Mouse (Mus musculus): ENCODE data around the gene Erc2.

DNA sequence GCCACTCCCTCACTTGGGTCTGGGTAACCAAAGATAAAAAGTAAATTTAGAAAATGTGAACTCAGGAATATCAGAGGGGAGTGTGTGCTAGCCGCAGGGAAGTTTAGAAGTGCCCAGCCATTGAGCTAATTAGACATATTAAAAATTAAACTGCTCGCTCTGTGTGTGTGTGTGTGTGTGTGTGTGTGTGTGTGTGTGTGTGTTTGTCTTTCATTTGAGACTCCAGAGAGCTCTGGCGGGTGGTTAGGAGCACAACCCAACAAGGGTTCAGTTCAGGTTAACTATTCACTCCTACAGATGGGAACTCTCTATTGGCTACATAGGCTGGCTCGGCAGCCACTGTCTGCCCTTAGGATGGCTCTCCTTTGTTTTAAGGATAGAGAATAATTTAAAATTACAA is 97.4 kb downstream of the Erc2 start:
- TF ChIP-seq CTCF (IDR thresholded peaks at IDR 0.05; ENCODE audit: low read depth): no peak
- TF ChIP-seq EP300 (IDR thresholded peaks at IDR 0.05; ENCODE audit: low read depth): no peak

All from liver, embryonic 14.5 days (tissue).